8 mouse cellular contexts compared by ENCODE assay signal in genomic region chr4:135828491-135828890, GRCm38 (mm10). TPM values are rescaled to one million over a fixed set of nuclear protein-coding genes. Genes with fewer than 3 reads are reported as not detected.
DNase-seq lines count a peak whose midpoint lies in the region; TF ChIP-seq lines count a peak whose summit lies in the region.

No protein-coding gene starts in this region.

- DNase-seq in adrenal gland, postnatal 36 days: peak; percentile 85 to 90
- peak; percentile 70 to 78 for DNase-seq in frontal cortex, postnatal 10 days (ENCODE audit: low spot score in 2 of 2)
- peak; percentile 44 for DNase-seq in hindbrain, embryonic 10.5 days (ENCODE audit: low spot score)
- DNase-seq in layer of hippocampus, adult 9-11 months: peak; percentile 38
- DNase-seq in lung, postnatal 36 days: peak; percentile 86
- DNase-seq in skeletal muscle tissue, adult 2 months (ENCODE audit: low read depth, low spot score): peak; percentile 73
- no peak for DNase-seq in spleen, adult 18-20 months

- H3K27me3 ChIP-seq in E14TG2a.4 (ENCODE audit: insufficient read depth, low read length): no peaks in the 10 kb centered on the region
- no peaks in the 10 kb centered on the region for H3K27me3 ChIP-seq in hindbrain, embryonic 10.5 days (ENCODE audit: insufficient read depth, poor library complexity, severe bottlenecking)

- peak overlapping the region; percentile 52 for H3K4me3 ChIP-seq in E14TG2a.4 (replicated peaks; ENCODE audit: low read length)
- no peak overlapping the region for H3K4me3 ChIP-seq in hindbrain, embryonic 10.5 days

- H3K4me1 ChIP-seq in E14TG2a.4 (replicated peaks; ENCODE audit: low read depth, low read length): peaks cover 44% of the 10 kb centered on the region
- H3K4me1 ChIP-seq in hindbrain, embryonic 10.5 days (replicated peaks): peaks cover 31% of the 10 kb centered on the region

- no peaks in the 10 kb centered on the region for H3K36me3 ChIP-seq in E14TG2a.4 (ENCODE audit: insufficient read depth, low read length)
- no peaks in the 10 kb centered on the region for H3K36me3 ChIP-seq in hindbrain, embryonic 10.5 days

- WGBS in hindbrain, embryonic 10.5 days: 35% methylated on average over 11 of the region's 11 CpGs

- H3K27ac ChIP-seq in hindbrain, embryonic 10.5 days: peak overlapping the region; percentile 73

- H3K9me3 ChIP-seq in E14TG2a.4 (ENCODE audit: low read length): no peaks in the 10 kb centered on the region
- no peaks in the 10 kb centered on the region for H3K9me3 ChIP-seq in hindbrain, embryonic 10.5 days

- no peak for TF ChIP-seq CTCF in E14TG2a.4 (conservative IDR thresholded peaks at IDR 0.05; ENCODE audit: low read length)

RNA-seq across cellular contexts. Expression of gene Srsf10, which starts 27.1 kb away (rescaled TPM):
- 100 to 1,000 TPM in 1 of 2 experiments, 10 to 100 TPM in 1; 82.3 to 120 TPM for total RNA-seq in adrenal gland, postnatal 36 days (2021)
- polyA plus RNA-seq in hindbrain, embryonic 10.5 days (2016; fragmentation: Nextera tagmentation; extraction: Ambion mirVana): 283 and 352 TPM in 2 replicates

RNA-seq across cellular contexts. Expression of gene Pnrc2, which starts 45.2 kb away (rescaled TPM):
- total RNA-seq in adrenal gland, postnatal 36 days (2021): 100 to 1,000 TPM; 104 to 111 TPM
- 171 and 204 TPM in 2 replicates for polyA plus RNA-seq in hindbrain, embryonic 10.5 days (2016; fragmentation: Nextera tagmentation; extraction: Ambion mirVana)

Comparison
In these comparisons a context has a peak if more than half of its experiments do, and no peak if none do; other contexts are left out.
1. DNase-seq: peak in adrenal gland, postnatal 36 days (2 of 2), frontal cortex, postnatal 10 days (2 of 2), hindbrain, embryonic 10.5 days (single experiment), layer of hippocampus, adult 9-11 months (single experiment), lung, postnatal 36 days (single experiment) and skeletal muscle tissue, adult 2 months (single experiment); none in spleen, adult 18-20 months (0 of 2).